Mouse (Mus musculus) embryo, embryonic 10.5 days (tissue): ENCODE measurements at regions not wholly inside any gene's neighbourhood (a gene's known extent, or its start where the extent isn't known, plus 50 kb on each side); places are given as distances from the start of the nearest gene placed in this dataset.
"Not testable (repeated sequence)": the region's sequence is repeated elsewhere in the genome, so short reads cannot be mapped to it uniquely, and the experiment has no call there.

Experiments
- DNase-seq: peaks from one replicate; pipeline ENCODE4 v3.0.0-alpha.2; 2015; ENCODE audit warnings: low spot score

GRCm38 (mm10) chr8:20495542-20495941 lies 119.2 kb upstream of the Gm21119 start:
- not testable (repeated sequence) for DNase-seq

DNA sequence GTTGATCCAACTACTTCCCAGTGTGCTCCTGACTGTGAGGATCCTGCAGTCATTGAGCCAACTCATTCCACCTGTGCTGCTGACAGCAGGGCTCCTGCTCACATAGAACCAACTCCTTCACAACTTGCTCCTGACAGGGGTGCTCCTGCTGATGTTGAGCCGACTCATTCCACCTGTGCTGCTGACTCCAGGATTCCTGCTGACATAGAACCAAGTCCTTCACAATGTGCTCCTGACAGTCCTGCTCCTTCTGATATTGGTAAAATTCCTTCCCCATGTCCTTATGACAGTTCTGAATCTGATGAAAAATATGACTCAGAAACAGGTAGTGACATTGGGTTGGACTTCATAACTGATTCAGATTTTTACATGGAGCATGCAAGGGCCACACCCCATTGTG lies 100.8 kb upstream of the Gm21119 start:
- not testable (repeated sequence) for DNase-seq

GRCm38 (mm10) chr8:20516324-20516830 lies 98.3 kb upstream of the Gm21119 start:
- not testable (repeated sequence) for DNase-seq

- DNase-seq: not testable (repeated sequence)
Observed at GRCm38 (mm10) chr8:20517551-20517950, 97.2 kb upstream of the Gm21119 start.

DNA sequence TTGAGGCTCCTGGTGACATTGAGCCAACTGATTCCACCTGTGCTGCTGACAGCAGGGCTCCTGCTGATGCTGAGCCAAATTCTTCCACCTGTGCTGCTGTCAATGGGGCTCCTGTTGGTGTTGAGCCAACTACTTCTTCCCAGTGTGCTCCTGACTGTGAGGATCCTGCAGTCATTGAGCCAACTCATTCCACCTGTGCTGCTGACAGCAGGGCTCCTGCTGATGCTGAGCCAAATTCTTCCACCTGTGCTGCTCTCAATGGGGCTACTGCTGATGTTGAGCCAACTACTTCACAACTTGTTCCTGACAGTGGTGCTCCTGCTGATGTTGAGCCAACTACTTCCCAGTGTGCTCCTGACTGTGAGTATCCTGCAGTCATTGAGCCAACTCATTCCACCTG lies 90.2 kb upstream of the Gm21119 start:
- not testable (repeated sequence) for DNase-seq

GRCm38 (mm10) chr8:20529048-20529447 lies 85.7 kb upstream of the Gm21119 start:
- DNase-seq: not testable (repeated sequence)

DNA sequence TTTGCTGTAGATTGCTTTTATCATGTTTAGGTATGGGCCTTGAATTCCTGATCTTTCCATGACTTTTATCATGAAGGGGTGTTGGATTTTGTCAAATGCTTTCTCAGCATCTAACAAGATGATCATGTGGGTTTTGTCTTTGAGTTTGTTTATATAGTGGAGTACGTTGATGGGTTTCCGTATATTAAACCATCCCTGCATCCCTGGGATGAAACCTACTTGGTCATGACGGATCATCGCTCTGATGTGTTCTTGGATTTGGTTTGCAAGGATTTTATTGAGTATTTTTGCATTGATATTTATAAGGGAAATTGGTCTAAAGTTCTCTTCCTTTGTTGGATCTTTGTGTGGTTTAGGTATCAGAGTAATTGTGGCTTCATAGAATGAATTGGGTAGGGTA lies 75.7 kb upstream of the Gm21119 start:
- not testable (repeated sequence) for DNase-seq

DNA sequence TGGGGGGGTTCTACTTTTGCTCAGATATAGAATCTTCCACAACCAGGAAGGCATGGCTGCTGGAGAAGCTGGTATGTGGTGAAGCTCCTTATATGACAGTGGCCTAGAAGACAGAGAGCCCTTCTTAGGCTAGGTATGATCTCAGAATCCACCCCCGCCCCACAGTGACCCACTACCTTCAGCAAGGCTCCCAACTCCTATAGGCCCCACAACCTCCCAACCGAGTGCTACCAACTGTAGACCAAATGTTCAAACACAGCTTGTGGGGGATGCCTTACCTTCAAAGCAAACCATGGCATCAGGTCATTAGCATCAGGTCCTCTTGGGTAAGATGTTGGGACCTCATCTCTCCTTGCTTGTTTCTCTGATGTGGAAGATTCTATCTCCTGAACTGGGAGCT lies 70.6 kb upstream of the Gm21119 start:
- not testable (repeated sequence) for DNase-seq

GRCm38 (mm10) chr8:20545347-20545746 lies 69.4 kb upstream of the Gm21119 start:
- not testable (repeated sequence) for DNase-seq

DNA sequence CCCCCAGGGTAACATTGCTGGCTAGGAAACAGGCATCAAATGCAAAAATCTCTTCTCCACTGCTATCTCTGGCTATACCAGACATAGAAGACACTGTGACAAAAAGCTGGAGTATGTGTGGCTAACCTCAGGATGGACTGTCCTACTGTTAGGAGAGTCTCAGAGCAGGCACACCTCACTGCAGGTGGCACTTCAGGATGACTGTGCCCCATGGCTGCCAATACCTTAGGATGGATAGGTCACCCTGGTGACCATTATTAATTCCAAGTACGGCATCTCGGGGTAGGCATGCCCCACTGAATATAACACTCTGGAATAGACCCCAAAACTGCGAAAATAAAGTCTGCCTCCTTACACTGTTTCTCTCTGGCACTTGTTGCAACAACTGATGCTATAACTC lies 68.3 kb upstream of the Gm21119 start:
- not testable (repeated sequence) for DNase-seq

GRCm38 (mm10) chr8:20550054-20550778 lies 64.5 kb upstream of the Gm21119 start:
- DNase-seq: peak; percentile 23

DNA sequence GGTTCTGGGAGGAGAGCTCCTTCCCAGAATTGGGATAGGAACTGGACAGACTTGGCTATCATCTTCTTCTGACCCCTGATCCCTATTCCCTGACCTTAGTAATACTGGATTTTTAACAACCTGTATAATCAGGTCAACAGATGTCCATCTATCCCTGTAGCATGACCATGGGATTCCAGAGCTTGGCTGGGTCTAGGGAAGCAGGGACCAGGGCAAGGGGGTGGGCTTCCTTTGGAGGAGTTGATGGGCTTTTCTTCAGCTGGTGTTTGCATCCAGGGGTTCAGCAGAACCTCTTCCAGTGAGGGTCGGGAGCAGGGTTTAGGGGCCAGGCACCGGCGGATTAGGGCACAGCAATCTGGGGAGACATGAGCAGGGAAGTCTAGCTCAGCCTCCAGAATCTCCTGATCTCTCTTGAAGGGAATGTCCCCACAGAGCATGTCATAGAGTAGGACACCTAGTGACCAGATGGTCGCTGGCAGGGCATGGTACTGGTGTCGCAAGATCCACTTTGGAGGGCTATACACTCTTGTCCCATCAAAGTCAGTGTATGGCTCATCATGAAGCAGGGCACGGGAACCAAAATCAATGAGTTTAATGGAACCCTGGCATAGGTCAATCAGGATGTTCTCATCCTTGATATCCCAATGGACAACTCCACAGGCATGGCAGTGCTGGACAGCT lies 58.1 kb upstream of the Gm21119 start:
- not testable (repeated sequence) for DNase-seq

DNA sequence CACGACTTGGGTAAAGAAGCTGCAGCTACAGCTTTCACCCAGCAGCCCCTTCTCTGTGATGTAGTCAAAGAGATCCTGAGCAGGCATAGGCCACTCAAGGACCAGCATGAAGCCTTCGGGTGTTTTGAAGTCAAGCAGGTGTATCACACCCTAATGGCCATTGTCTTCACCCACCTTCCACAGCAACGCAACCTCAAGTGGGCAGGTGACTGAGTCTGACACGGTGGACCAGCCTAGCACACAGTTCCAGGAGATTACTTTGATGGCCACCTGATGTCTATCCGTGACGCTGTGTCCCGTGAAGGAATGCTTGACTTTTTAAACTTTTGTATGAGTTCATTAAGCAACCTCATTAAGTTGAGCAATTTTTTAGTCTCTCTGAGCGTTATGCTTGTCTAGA lies 57.5 kb upstream of the Gm21119 start:
- DNase-seq: not testable (repeated sequence)

DNA sequence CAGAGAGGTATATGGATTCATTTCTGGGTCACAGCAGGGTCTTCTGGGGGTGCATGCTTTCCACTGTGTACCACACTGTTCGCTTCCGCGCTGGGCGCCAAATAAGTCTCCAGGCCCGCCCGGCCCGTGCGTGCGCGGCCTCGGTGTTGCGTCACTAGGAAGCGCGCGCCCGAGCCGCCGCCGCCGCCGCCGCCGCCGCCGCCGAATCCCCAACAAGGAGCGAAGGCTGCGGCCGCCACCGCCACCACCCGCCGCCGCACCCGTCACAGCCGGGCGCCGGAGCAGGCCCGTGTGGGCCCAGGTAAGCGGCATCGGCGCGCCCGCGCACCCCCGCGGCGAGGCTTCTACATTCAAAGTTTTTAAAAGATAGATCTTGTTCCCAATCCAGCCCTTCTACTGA lies 57.1 kb upstream of the Gm21119 start:
- DNase-seq: not testable (repeated sequence)
